Mouse (Mus musculus) lung, embryonic 14.5 days (tissue): Measurements from ENCODE around the gene Hlf. TPM values are rescaled to one million over a fixed set of nuclear protein-coding genes. Genes with fewer than 3 reads are reported as not detected.

Source experiments
- ATAC-seq: fragments of 200-750 bp; cut with Nextera tagmentation; 2 replicates; pipeline ENCODE4 v1.8.0; 2017; ENCODE audit warnings: mild to moderate bottlenecking, moderate TSS enrichment, moderate library complexity; ENCODE audit not compliant: insufficient read depth
- DNase-seq: peaks from one replicate; pipeline ENCODE4 v3.0.0-alpha.2; 2015
- H3K27ac ChIP-seq: fragments of 300-500 bp; sonication (generic); 2 replicates; pipeline ENCODE4 v1.5.1; 2014; ENCODE audit warnings: low read depth, mild to moderate bottlenecking, moderate library complexity
- H3K27me3 ChIP-seq: fragments of 300-500 bp; sonication (generic); 2 replicates; pipeline ENCODE4 v1.6.1; 2014; ENCODE audit warnings: low read length, control low read depth; ENCODE audit not compliant: insufficient read depth
- H3K36me3 ChIP-seq: fragments of 300-500 bp; sonication (generic); 2 replicates; pipeline ENCODE4 v1.6.1; 2014; ENCODE audit warnings: control low read depth; ENCODE audit not compliant: insufficient read depth
- H3K4me1 ChIP-seq: fragments of 300-500 bp; sonication (generic); 2 replicates; pipeline ENCODE4 v1.6.1; 2014; ENCODE audit warnings: antibody characterized with exemption, control low read depth; ENCODE audit not compliant: insufficient read depth
- H3K4me2 ChIP-seq: fragments of 300-500 bp; sonication (generic); 2 replicates; pipeline ENCODE4 v1.6.1; 2014; ENCODE audit warnings: mild to moderate bottlenecking
- H3K4me3 ChIP-seq: fragments of 300-500 bp; sonication (generic); 2 replicates; pipeline ENCODE4 v1.5.1; 2014; ENCODE audit warnings: low read depth, low read length
- H3K9ac ChIP-seq: fragments of 300-500 bp; sonication (generic); 2 replicates; pipeline ENCODE4 v1.6.1; 2014
- H3K9me3 ChIP-seq: fragments of 300-500 bp; sonication (generic); 2 replicates; pipeline ENCODE4 v1.6.1; 2016; ENCODE audit warnings: low read depth, low read length, control low read depth
- CTCF ChIP-seq: IDR thresholded peaks from 2 replicates; pipeline ENCODE4 v1.5.1; 2016; ENCODE audit warnings: antibody characterized with exemption, low read depth
- WGBS: fragments of 180-500 bp; shearing (Covaris S2); extraction: QIAGEN DNeasy Blood & Tissue Kit; methylation state at CpG from one replicate; pipeline ENCODE4 v1.1.7; 2014; 5-methylcytosine and 5-hydroxymethylcytosine counted together
- polyA plus RNA-seq: library from polyadenylated mRNA; unstranded; fragments of >200 nt; fragmentation: Nextera tagmentation; extraction: Ambion mirVana; gene quantifications from 2 replicates; pipeline ENCODE4 v1.2.1, GENCODE M21; 2014

Gene Hlf
- polyA plus RNA-seq, 1 experiment from 2014 or later: 3.6 TPM

- peak overlapping the region; percentile 62; the same call in 1 of the 2 replicates for H3K4me2 ChIP-seq
- no peaks in the 10 kb centered on the region for H3K9me3 ChIP-seq
- DNase-seq: no peak
- H3K27ac ChIP-seq: no peak overlapping the region
- 77% methylated on average over 5 of the region's 5 CpGs for WGBS
- H3K4me3 ChIP-seq: no peak overlapping the region
- no peak overlapping the region for H3K9ac ChIP-seq
- peaks cover 6% of the 10 kb centered on the region; the same call in 1 of the 2 replicates for H3K27me3 ChIP-seq
- H3K36me3 ChIP-seq: no peaks in the 10 kb centered on the region
- no peak for ATAC-seq
- no peak for TF ChIP-seq CTCF
- no peaks in the 10 kb centered on the region for H3K4me1 ChIP-seq
Measured at GRCm38 (mm10) chr11:90417011-90417410, 26.3 kb upstream of the Hlf start.

GRCm38 (mm10) chr11:90398850-90399249 lies 8.2 kb upstream of the Hlf start:
- no peaks in the 10 kb centered on the region for H3K4me1 ChIP-seq
- no peaks in the 10 kb centered on the region for H3K27me3 ChIP-seq
- TF ChIP-seq CTCF: no peak
- H3K36me3 ChIP-seq: no peaks in the 10 kb centered on the region
- WGBS: 17% methylated on average over 6 of the region's 6 CpGs
- H3K9me3 ChIP-seq: no peaks in the 10 kb centered on the region
- no peak for DNase-seq
- H3K4me2 ChIP-seq: no peak overlapping the region
- H3K9ac ChIP-seq: no peak overlapping the region
- H3K27ac ChIP-seq: no peak overlapping the region
- no peak for ATAC-seq
- H3K4me3 ChIP-seq: no peak overlapping the region

GRCm38 (mm10) chr11:90391271-90392185 lies 833 bp upstream of the Hlf start:
- H3K27me3 ChIP-seq: peaks cover 10% of the 10 kb centered on the region; the same call in 1 of the 2 replicates
- ATAC-seq (no peak), DNase-seq (no peak)
- H3K9me3 ChIP-seq: no peaks in the 10 kb centered on the region
- H3K4me2 ChIP-seq: peak overlapping the region; percentile 67
- peak overlapping the region; percentile 42 for H3K4me3 ChIP-seq
- WGBS: 17% methylated on average over 14 of the region's 14 CpGs
- no peak for TF ChIP-seq CTCF
- no peak overlapping the region for H3K27ac ChIP-seq
- no peak overlapping the region for H3K9ac ChIP-seq
- peaks cover 5% of the 10 kb centered on the region; the same call in 1 of the 2 replicates for H3K4me1 ChIP-seq
- H3K36me3 ChIP-seq: no peaks in the 10 kb centered on the region

- no peaks in the 10 kb centered on the region for H3K9me3 ChIP-seq
- DNase-seq: peak; percentile 13
- H3K4me2 ChIP-seq: peak overlapping the region; percentile 67
- H3K4me1 ChIP-seq: peaks cover 5% of the 10 kb centered on the region; the same call in 1 of the 2 replicates
- H3K27me3 ChIP-seq: peaks cover 10% of the 10 kb centered on the region; the same call in 1 of the 2 replicates
- TF ChIP-seq CTCF: no peak
- peak; percentile 71 for ATAC-seq
- H3K9ac ChIP-seq: peak overlapping the region; percentile 7
- under 1% methylated on average over 41 of the region's 41 CpGs for WGBS
- H3K36me3 ChIP-seq: no peaks in the 10 kb centered on the region
- H3K4me3 ChIP-seq: peak overlapping the region; percentile 42
- H3K27ac ChIP-seq: no peak overlapping the region
Measured at GRCm38 (mm10) chr11:90389902-90390816, 536 bp downstream of the Hlf start.

- WGBS: 1% methylated on average over 36 of the region's 36 CpGs
- Histone ChIP-seq H3K27me3 (peaks cover 10% of the 10 kb centered on the region; the same call in 1 of the 2 replicates), H3K9ac (peak overlapping the region; percentile 7), H3K27ac (no peak overlapping the region), H3K9me3 (no peaks in the 10 kb centered on the region), H3K4me1 (peaks cover 5% of the 10 kb centered on the region; the same call in 1 of the 2 replicates), H3K4me2 (peak overlapping the region; percentile 67), H3K4me3 (peak overlapping the region; percentile 42), H3K36me3 (no peaks in the 10 kb centered on the region)
- DNase-seq (peak; percentile 59), ATAC-seq (peak; percentile 39; the same call in 1 of the 2 replicates)
- no peak for TF ChIP-seq CTCF
Measured at GRCm38 (mm10) chr11:90389174-90389901, 1.4 kb downstream of the Hlf start.
